Mouse (Mus musculus): ENCODE data around the gene Hbp1.

- TF ChIP-seq CTCF (IDR thresholded peaks at IDR 0.05; ENCODE audit: control insufficient read depth, insufficient read depth, insufficient replicate concordance, low read depth, low read length): no peak
- no peak for TF ChIP-seq POLR2A (IDR thresholded peaks at IDR 0.05; ENCODE audit: control insufficient read depth, low read depth, low read length)
Observed at GRCm38 (mm10) chr12:31955843-31956242, 5.5 kb upstream of the Hbp1 start.

Data from testis, adult 2 months (tissue).